Mouse (Mus musculus) neural tube, embryonic 14.5 days (tissue): ENCODE measurements at regions not wholly inside any gene's neighbourhood (a gene's known extent, or its start where the extent isn't known, plus 50 kb on each side); places are given as distances from the start of the nearest gene placed in this dataset.

ENCODE experiments used
- ATAC-seq: fragments of 200-750 bp; cut with Nextera tagmentation; 2 replicates; pipeline ENCODE4 v1.8.0; 2017; ENCODE audit warnings: low read depth, mild to moderate bottlenecking, moderate TSS enrichment, moderate library complexity
- H3K27ac ChIP-seq: fragments of 300-500 bp; sonication (generic); 2 replicates; pipeline ENCODE4 v1.5.1; 2014; ENCODE audit warnings: low read depth, mild to moderate bottlenecking, control low read depth, low read length, moderate library complexity, mixed read lengths
- H3K27me3 ChIP-seq: fragments of 300-500 bp; sonication (generic); 2 replicates; pipeline ENCODE4 v1.6.1; 2014; ENCODE audit warnings: low read length; ENCODE audit not compliant: control insufficient read depth, insufficient read depth
- H3K36me3 ChIP-seq: fragments of 300-500 bp; sonication (generic); 2 replicates; pipeline ENCODE4 v1.6.1; 2014; ENCODE audit warnings: low read length, mixed read lengths; ENCODE audit not compliant: control insufficient read depth, insufficient read depth
- H3K4me1 ChIP-seq: fragments of 300-500 bp; sonication (generic); 2 replicates; pipeline ENCODE4 v1.6.1; 2014; ENCODE audit warnings: low read length; ENCODE audit not compliant: control insufficient read depth, insufficient read depth
- H3K4me2 ChIP-seq: fragments of 300-500 bp; sonication (generic); 2 replicates; pipeline ENCODE4 v1.6.1; 2014; ENCODE audit warnings: mild to moderate bottlenecking, low read depth, low read length, control low read depth
- H3K4me3 ChIP-seq: fragments of 300-500 bp; sonication (generic); 2 replicates; pipeline ENCODE4 v1.5.1; 2014; ENCODE audit warnings: low read depth, low read length, control low read depth, mixed read lengths
- H3K9ac ChIP-seq: fragments of 300-500 bp; sonication (generic); replicated peaks from 2 replicates; pipeline ENCODE4 v1.6.1; 2014; ENCODE audit warnings: low read depth, mild to moderate bottlenecking, control low read depth, low read length, mixed read lengths
- H3K9me3 ChIP-seq: fragments of 300-500 bp; sonication (generic); 2 replicates; pipeline ENCODE4 v1.6.1; 2016; ENCODE audit warnings: low read length; ENCODE audit not compliant: control insufficient read depth
- WGBS: fragments of 180-500 bp; shearing (Covaris S2); extraction: QIAGEN DNeasy Blood & Tissue Kit; methylation state at CpG from one replicate; pipeline ENCODE4 v1.1.7; 2014; 5-methylcytosine and 5-hydroxymethylcytosine counted together

GRCm38 (mm10) chr10:111382206-111382930, 83.9 kb downstream of the Bbs10 start:
- ATAC-seq = peak; percentile 46; the same call in 1 of the 2 replicates
- no peak overlapping the region for H3K4me2 ChIP-seq

GRCm38 (mm10) chr10:111385561-111385960, 87.1 kb downstream of the Bbs10 start:
- WGBS = 92% methylated on average over 9 of the region's 9 CpGs
- Histone ChIP-seq H3K36me3 (no peaks in the 10 kb centered on the region), H3K4me2 (no peak overlapping the region), H3K4me3 (no peak overlapping the region), H3K9ac (no peak overlapping the region), H3K4me1 (no peaks in the 10 kb centered on the region), H3K27ac (no peak overlapping the region), H3K27me3 (no peaks in the 10 kb centered on the region), H3K9me3 (no peaks in the 10 kb centered on the region)
- ATAC-seq = no peak

More at GRCm38 (mm10) chr10:111382206-111382930, 83.9 kb downstream of the Bbs10 start:
- H3K4me3 ChIP-seq = no peak overlapping the region
- no peak overlapping the region for H3K9ac ChIP-seq
- no peaks in the 10 kb centered on the region for H3K36me3 ChIP-seq
- 30% methylated on average over 4 of the region's 4 CpGs for WGBS
- H3K4me1 ChIP-seq = no peaks in the 10 kb centered on the region
- H3K9me3 ChIP-seq = no peaks in the 10 kb centered on the region
- H3K27me3 ChIP-seq = no peaks in the 10 kb centered on the region
- no peak overlapping the region for H3K27ac ChIP-seq

- Histone ChIP-seq H3K9ac (no peak overlapping the region), H3K36me3 (no peaks in the 10 kb centered on the region), H3K4me1 (no peaks in the 10 kb centered on the region), H3K9me3 (no peaks in the 10 kb centered on the region), H3K4me2 (no peak overlapping the region), H3K27ac (no peak overlapping the region), H3K27me3 (no peaks in the 10 kb centered on the region), H3K4me3 (no peak overlapping the region)
- ATAC-seq = no peak
- WGBS = 63% methylated on average over 18 of the region's 18 CpGs
Observed at GRCm38 (mm10) chr10:111387869-111388538, 85.0 kb upstream of the Nap1l1 start.

GRCm38 (mm10) chr10:111388545-111389320, 84.3 kb upstream of the Nap1l1 start:
- WGBS = 85% methylated on average over 12 of the region's 12 CpGs
- no peak overlapping the region for H3K9ac ChIP-seq
- no peaks in the 10 kb centered on the region for H3K27me3 ChIP-seq
- H3K9me3 ChIP-seq = no peaks in the 10 kb centered on the region
- H3K36me3 ChIP-seq = no peaks in the 10 kb centered on the region
- no peak for ATAC-seq
- no peak overlapping the region for H3K4me2 ChIP-seq
- no peak overlapping the region for H3K27ac ChIP-seq
- H3K4me3 ChIP-seq = no peak overlapping the region
- H3K4me1 ChIP-seq = no peaks in the 10 kb centered on the region

GRCm38 (mm10) chr10:111389890-111390289, 83.1 kb upstream of the Nap1l1 start:
- no peak overlapping the region for H3K9ac ChIP-seq
- H3K36me3 ChIP-seq = no peaks in the 10 kb centered on the region
- peak; percentile 24; the same call in 1 of the 2 replicates for ATAC-seq
- H3K27me3 ChIP-seq = no peaks in the 10 kb centered on the region
- no peak overlapping the region for H3K4me2 ChIP-seq
- WGBS = 65% methylated on average over 9 of the region's 9 CpGs
- H3K9me3 ChIP-seq = no peaks in the 10 kb centered on the region
- no peaks in the 10 kb centered on the region for H3K4me1 ChIP-seq
- no peak overlapping the region for H3K27ac ChIP-seq
- no peak overlapping the region for H3K4me3 ChIP-seq

- Histone ChIP-seq H3K4me1 (no peaks in the 10 kb centered on the region), H3K36me3 (no peaks in the 10 kb centered on the region), H3K27me3 (no peaks in the 10 kb centered on the region), H3K9me3 (no peaks in the 10 kb centered on the region), H3K27ac (no peak overlapping the region), H3K9ac (no peak overlapping the region), H3K4me2 (no peak overlapping the region), H3K4me3 (no peak overlapping the region)
- WGBS = 94% methylated on average over 9 of the region's 9 CpGs
- ATAC-seq = no peak
Observed at GRCm38 (mm10) chr10:111394421-111394820, 78.6 kb upstream of the Nap1l1 start.

GRCm38 (mm10) chr10:111405071-111405470, 68.0 kb upstream of the Nap1l1 start:
- 95% methylated on average over 6 of the region's 6 CpGs for WGBS
- H3K4me2 ChIP-seq = no peak overlapping the region
- no peaks in the 10 kb centered on the region for H3K9me3 ChIP-seq

GRCm38 (mm10) chr10:111408887-111409286, 64.1 kb upstream of the Nap1l1 start:
- ATAC-seq = no peak
- H3K9ac ChIP-seq = no peak overlapping the region
- WGBS = 90% methylated on average over 3 of the region's 3 CpGs

More at GRCm38 (mm10) chr10:111405071-111405470, 68.0 kb upstream of the Nap1l1 start:
- no peak overlapping the region for H3K4me3 ChIP-seq
- no peak overlapping the region for H3K27ac ChIP-seq
- no peaks in the 10 kb centered on the region for H3K4me1 ChIP-seq
- H3K9ac ChIP-seq = no peak overlapping the region
- ATAC-seq = no peak
- H3K27me3 ChIP-seq = no peaks in the 10 kb centered on the region
- no peaks in the 10 kb centered on the region for H3K36me3 ChIP-seq

GRCm38 (mm10) chr10:111409497-111409896, 63.5 kb upstream of the Nap1l1 start:
- no peak for ATAC-seq
- Histone ChIP-seq H3K4me2 (no peak overlapping the region), H3K4me1 (no peaks in the 10 kb centered on the region), H3K27me3 (no peaks in the 10 kb centered on the region), H3K36me3 (no peaks in the 10 kb centered on the region), H3K9me3 (no peaks in the 10 kb centered on the region), H3K27ac (no peak overlapping the region), H3K4me3 (no peak overlapping the region), H3K9ac (no peak overlapping the region)
- WGBS = 63% methylated on average over 5 of the region's 5 CpGs

More at GRCm38 (mm10) chr10:111408887-111409286, 64.1 kb upstream of the Nap1l1 start:
- H3K27ac ChIP-seq = no peak overlapping the region
- no peak overlapping the region for H3K4me2 ChIP-seq
- no peaks in the 10 kb centered on the region for H3K4me1 ChIP-seq
- no peaks in the 10 kb centered on the region for H3K36me3 ChIP-seq
- H3K9me3 ChIP-seq = no peaks in the 10 kb centered on the region
- no peak overlapping the region for H3K4me3 ChIP-seq
- no peaks in the 10 kb centered on the region for H3K27me3 ChIP-seq
